Mouse (Mus musculus) spleen, embryonic (tissue): Measurements from ENCODE around the gene Ankrd35.

ENCODE experiments used
- CTCF ChIA-PET: fragments of 350-600 bp; sonication (Branson Sonifier 250); formaldehyde crosslinking; loops from one replicate; lab custom pipeline; 2022; lab: Charles Lee

Ankrd35 gene

DNA sequence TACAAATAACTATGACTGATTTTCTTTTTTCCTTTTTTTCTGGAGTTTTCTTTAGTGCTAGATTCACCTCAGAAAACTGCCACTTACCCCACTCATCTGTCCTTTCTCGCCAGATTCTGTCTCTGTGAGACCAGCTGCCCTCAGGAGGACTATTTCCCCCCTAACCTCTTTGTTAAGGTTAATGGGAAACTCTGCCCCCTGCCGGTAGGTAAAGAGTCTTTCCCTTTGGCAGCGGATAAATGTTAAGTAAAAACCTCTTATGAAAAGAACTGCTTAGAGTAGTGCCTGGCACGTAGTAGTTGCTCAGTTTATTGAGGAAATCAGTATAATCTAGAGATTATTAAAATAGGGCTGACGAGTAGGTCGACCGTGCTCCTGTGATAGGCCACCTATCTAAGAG is 30.4 kb downstream of the Ankrd35 start:
- CTCF ChIA-PET = no interaction called here

DNA sequence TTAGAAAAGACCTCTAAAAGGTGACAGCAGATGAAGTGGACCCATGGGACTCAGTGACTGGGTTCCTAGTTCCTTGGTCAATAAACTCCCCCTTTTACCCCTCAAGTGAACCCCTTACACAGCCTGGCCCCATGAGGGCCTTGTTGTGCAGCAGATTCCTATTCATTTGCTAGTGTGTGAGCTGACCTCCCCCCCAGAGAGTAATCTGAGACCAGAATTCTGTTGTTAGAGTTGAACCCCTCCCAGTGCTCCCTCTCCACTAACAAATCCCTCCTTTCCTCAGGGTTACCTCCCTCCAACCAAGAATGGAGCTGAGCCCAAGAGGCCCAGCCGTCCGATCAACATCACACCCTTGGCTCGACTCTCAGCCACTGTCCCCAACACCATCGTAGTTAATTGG is 31.1 kb downstream of the Ankrd35 start:
- CTCF ChIA-PET = no interaction called here

GRCm38 (mm10) chr3:96704778-96705177 is 34.8 kb downstream of the Ankrd35 start:
- CTCF ChIA-PET = interaction anchor here (0.5 kb wide), 1 partner anchor 73 kb away, joined by 14 read pairs; no protein-coding TSS in a partner anchor

DNA sequence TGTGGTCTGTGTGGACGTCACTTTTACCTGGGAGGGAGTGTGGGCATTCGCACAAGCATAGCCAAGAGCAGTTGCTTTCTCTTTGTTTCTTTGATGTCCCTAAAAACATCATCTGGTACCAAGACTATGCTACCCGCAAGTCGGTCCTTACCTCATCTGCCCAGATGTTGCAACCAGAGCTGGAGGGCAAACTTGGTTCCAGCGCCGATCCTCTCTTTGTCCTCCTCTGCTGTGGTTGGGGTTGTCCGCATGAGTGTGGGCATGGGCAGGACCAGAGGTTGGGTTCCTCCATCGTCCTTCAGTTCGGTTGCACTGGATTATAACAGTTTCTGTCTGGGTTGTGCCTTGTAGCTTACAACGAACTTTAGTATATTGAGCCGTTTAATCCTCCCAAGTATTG is 36.3 kb downstream of the Ankrd35 start:
- CTCF ChIA-PET = no interaction called here

DNA sequence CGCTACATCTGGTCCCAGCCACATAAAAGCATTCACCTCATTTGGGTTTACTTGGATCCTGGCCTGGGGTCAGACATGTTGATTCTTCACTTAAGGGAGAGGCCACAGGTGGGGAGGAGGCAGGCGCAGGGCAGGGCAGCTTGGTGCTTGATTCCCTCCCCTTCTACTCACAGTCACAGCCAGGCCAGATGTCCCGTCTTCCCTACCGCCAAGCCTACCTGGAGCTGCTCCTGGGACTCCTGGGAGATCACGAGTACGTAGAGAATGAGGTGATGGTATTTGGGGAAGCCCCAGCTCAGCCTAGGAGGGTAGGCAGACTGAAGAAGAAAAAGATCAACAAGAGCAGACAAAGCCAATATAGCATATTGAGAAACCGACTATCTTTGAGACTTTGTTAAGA is 37.1 kb downstream of the Ankrd35 start:
- CTCF ChIA-PET = interaction anchor here (0.5 kb wide), 1 partner anchor 1796 kb away, joined by 6 read pairs; no protein-coding TSS in a partner anchor

GRCm38 (mm10) chr3:96707903-96708683 is 38.2 kb downstream of the Ankrd35 start, which contains the start of gene Nudt17:
Nudt17 (minus strand) TSS chr3:96708562.
- CTCF ChIA-PET = no interaction called here

GRCm38 (mm10) chr3:96708684-96709064 is 38.7 kb downstream of the Ankrd35 start:
- CTCF ChIA-PET = no interaction called here

DNA sequence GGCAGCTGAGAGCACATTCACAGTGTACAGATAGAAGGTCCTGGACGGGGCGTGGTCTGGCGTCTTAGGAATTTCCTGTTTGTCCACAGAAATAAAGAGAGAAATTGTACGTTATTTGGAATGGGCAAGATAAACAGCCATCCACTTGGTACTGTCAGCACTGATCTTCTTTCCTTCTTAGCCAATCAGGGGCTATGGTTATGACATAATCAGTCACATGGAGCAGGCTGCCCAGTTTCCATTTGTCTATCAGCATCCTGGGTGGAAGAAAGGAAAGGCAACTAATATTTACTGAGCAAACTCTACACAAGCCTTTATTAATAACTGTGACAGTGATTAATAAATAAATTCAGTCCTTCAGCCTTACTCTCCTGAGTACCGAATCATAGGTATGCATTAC is 44.4 kb downstream of the Ankrd35 start:
- CTCF ChIA-PET = interaction anchor here (0.5 kb wide), 1 partner anchor 16 kb away, joined by 3 read pairs; no protein-coding TSS in a partner anchor

DNA sequence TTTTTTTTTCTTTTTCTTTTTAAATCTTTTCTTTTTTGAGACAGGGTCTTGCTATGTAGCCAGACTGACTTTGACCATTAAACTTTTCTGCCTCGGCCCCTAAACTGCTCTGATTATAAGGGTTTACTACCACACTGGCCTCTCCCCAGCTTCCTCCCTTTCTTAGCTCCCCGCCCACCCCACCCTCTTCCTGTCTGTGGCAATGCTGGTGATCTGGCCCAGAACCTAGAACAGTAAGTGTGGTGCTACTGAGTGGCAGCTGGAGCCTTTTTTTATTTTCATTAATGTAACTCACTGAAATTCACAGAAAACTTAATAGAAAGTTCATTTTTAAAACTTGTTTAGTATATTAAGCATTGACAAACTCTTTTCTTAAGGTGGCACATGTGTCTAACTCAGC is 45.9 kb downstream of the Ankrd35 start:
- CTCF ChIA-PET = no interaction called here

GRCm38 (mm10) chr3:96719173-96719572 is 49.2 kb downstream of the Ankrd35 start:
- CTCF ChIA-PET = no interaction called here

DNA sequence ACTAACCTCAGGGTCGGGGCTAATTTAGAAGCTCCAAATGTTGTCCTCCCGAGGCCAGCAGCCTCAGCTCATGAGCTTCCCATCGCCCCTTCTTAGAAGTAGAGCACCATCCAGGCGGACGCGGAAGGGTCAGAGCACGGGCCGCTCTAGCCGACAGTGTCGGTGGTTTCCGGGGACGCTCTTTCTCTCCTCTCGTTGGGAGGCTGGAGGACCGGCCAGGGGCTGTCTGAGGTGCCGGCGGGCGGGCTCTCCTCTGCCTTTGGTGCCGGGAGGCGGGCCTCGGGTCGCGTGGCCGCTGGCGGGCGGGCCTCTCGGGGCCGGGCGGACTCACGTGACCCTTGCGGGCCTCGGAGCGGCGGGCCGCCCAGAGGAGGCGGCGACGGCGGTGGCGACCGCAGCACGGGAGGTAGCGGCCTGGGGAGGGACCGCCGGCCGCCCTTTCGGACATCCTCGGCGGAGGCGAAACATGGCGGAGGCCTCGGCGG is 57.5 kb downstream of the Ankrd35 start, which contains the start of the genes Polr3c and Rnf115:
Gene Polr3c (minus strand): TSS at position 286 of the 485 bp plus-strand sequence.
Gene Rnf115 (plus strand): TSS at position 322 of the 485 bp plus-strand sequence.
- CTCF ChIA-PET = interaction anchor here (0.6 to 0.7 kb wide), 2 partner anchors 62 to 119 kb away, joined by 4 read pairs; no protein-coding TSS in a partner anchor

- CTCF ChIA-PET = no interaction called here
Measured at GRCm38 (mm10) chr3:96727828-96728633, 58.1 kb downstream of the Ankrd35 start.

DNA sequence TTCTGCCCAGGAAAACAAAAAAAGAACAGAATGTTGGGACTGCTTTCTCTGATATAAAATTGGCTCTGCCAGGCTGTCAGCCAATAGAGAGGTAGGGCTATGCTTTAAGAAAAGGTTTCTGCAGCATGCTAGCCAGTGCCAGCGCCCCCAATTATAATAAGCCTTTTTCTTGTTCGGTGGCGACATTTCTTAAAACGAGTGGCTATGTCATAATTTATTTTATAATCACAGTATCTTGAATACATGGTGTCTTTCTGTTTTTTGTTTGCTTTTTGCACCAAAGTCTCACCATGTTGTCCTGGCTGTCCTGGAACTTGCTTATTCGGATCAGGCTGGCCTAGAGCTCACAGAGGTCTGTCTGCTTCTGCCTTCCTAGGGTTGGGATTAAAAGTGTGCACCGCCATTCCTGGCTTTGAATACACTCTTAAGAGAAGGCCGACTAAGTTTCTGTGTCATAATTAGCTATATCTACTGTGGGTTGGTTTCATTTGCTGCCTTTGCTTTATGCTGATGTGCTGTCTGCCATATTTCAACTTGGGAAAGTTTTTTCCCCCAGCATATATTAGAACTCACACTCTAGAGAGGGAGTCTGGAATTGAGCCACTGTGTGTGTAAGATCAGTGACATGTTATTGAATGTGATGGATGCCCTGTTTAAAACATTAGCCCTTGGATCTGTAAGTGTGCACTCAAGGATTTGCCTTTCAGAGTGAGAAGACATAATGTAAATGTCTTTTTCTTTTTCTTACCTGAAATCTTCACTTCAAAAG is 58.9 kb downstream of the Ankrd35 start:
- CTCF ChIA-PET = interaction anchor here (0.7 to 1.2 kb wide), 2 partner anchors 9 to 828 kb away, joined by 6 to 19 read pairs; no protein-coding TSS in a partner anchor

DNA sequence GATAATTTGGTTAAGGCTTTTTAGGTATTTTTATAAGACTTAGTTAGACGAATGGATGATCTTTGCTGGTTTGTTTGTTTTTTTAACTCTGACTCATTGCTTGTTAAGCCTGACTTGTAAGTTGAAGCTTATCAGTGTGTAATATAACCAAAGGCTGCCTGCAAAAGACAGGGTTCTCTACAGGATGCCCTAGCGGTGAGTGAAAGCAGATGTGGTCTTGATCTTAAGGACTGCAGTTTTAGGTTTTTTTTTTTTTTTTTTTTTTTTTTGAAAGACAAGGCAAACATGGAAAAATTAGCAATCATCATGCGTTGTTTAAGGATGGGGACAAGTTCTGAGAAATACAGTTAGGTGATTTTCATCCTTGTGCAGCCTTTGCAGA is 59.5 kb downstream of the Ankrd35 start:
- CTCF ChIA-PET = interaction anchor here (0.7 to 1.2 kb wide), 2 partner anchors 8 to 828 kb away, joined by 6 to 19 read pairs; no protein-coding TSS in a partner anchor

DNA sequence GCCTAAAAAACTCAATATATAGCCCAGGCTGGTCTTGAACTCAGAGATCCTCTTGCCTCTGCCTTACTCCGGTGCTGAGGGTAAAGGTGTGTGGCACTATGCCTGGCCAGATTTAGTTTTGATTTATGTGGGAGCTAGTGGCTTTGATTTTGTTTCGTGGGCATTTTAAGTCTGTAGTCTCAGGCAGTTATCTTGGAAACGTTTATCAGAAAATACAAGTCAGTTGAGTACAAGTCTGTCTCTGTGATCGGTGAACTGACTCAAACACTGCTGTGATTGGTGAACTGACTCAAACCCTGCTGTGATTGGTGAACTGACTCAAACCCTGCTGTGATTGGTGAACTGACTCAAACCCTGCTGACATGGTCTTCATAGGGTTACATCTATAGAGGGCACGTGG is 60.9 kb downstream of the Ankrd35 start:
- CTCF ChIA-PET = no interaction called here

DNA sequence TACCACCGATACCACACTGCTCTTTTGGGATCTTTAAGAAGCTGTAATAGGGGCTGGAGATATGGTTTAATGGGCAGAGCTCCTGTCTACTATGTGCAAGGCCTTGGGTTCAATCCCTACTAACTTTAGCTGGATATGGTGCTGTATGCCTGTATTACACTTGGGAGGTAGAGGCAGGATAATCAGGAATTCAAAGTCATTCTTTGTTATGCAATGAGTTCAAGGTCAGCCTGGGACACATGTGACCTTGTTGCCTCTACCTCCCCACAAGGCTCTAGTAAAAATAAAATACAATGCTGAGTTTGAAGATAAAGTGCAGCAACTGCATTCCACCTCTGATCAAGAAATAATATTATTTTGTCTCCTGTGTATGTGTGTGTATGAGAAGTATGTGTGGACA is 64.1 kb downstream of the Ankrd35 start:
- CTCF ChIA-PET = interaction anchor here (1.1 kb wide), 1 partner anchor 31 kb away, joined by 3 read pairs; no protein-coding TSS in a partner anchor

DNA sequence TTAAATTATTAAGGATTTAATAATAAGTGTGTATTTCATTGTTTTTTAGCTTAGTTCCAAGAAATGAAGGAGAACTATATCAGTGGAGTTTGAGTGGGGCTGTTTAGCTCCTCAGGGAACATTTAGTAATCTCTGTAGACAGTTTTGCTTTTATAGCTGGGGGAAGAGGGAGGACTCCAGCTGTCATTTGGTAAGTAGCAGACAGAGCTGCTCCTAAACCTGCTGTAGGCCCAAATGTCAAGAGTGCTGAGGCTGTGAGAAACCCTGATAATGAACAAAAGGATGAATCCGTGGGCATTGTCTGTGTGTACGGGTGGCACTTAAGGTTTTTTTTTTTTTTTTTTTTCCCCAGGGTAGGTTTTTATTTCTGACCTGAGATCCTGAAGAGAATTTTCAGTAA is 65.3 kb downstream of the Ankrd35 start:
- CTCF ChIA-PET = no interaction called here

DNA sequence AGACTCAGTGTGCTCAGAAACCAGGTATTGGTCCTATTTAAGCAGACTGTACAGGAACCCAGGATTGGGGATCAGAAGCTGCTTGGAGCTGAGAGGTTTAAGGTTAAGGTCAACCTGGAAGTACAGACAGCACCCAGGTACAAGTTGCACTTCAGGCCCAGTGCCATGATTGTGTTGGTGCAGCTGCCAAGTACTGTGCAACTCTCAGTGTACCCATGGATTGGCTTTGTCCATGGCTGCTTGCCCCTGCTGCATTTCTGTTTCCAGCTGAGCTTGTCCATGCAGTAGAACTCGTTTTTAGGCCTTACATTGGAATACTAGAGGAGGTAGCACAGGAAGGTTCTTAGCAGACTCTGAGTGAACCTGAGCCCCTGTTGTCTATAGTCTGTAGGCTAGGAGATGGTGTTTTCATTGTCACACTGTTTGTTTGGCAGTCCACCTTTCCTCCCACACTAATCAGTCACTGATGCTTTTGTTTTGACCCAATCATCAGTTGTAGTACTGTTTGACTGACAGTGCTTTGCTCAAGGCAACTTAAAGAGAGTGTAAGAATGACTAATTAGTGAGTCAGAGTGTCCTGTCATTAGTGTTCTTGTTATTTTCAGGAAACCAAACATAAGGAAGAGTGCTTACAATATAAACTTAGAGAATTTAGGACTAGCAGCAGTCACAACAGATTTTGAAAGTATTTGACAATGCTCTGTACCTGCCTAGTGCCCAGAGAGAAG is 67.2 kb downstream of the Ankrd35 start:
- CTCF ChIA-PET = no interaction called here

DNA sequence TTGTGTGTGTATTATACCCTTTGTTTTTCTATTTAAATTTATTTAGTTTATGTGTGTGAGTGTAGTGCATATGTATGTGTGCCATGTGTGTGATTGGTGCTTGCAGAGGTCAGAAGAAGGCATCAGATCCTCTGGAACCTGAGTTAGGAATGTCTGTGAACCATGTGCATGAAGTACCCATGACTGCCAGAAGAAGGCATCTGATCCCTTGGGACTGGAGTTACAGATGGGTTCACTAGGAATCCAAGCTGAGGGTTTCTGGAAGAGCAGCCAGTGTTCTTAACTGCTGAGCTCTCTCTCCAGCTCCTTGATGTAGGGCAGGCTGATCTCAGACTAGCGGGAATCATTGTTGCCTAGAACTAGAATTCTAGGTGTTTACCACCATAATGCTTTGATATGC is 68.1 kb downstream of the Ankrd35 start:
- CTCF ChIA-PET = interaction anchor here (0.6 to 0.7 kb wide), 2 partner anchors 9 to 12 kb away, joined by 4 to 19 read pairs; no protein-coding TSS in a partner anchor

- CTCF ChIA-PET = interaction anchor here (0.7 kb wide), 1 partner anchor 33 kb away, joined by 3 read pairs; no protein-coding TSS in a partner anchor
Measured at GRCm38 (mm10) chr3:96740279-96740678, 70.3 kb downstream of the Ankrd35 start.
